Mouse (Mus musculus) adrenal gland, postnatal 10 days (tissue): Measurements from ENCODE around the gene Fbxl12. TPM values are rescaled to one million over a fixed set of nuclear protein-coding genes. Genes with fewer than 3 reads are reported as not detected.
"Not testable (repeated sequence)": the region's sequence is repeated elsewhere in the genome, so short reads cannot be mapped to it uniquely, and the experiment has no call there.

ENCODE experiments used
- DNase-seq: peaks from one replicate; pipeline ENCODE4 v3.0.0; 2021; ENCODE audit warnings: mixed read lengths
- total RNA-seq, 2 experiments: library from RNA; stranded (reverse); gene quantifications; 2 replicates each; pipeline ENCODE4 v1.2.3; 2021

Fbxl12 gene
- total RNA-seq, 2 experiments from 2014 or later = 16.8 to 24.5 TPM

DNA sequence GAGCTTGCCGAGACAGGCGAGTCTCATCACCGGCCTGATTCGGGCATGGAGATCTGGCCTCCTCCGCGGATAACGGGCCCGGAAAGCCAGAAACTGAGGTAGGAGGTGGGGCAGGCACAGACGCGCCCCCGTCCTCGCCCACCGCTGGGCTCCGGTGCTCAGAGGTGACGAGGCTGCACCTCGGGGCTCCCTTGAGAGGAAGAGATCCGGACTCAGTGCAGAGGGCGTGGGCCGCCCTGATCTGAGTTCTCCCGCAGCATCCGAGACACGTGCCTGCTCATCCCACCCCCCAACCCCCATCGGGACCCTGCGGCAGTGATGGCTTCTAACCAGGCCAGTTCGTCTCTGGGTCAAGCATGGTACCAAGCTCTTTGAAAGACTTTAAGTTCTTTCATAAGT is 7.7 kb upstream of the Fbxl12 start:
- no peak for DNase-seq

DNA sequence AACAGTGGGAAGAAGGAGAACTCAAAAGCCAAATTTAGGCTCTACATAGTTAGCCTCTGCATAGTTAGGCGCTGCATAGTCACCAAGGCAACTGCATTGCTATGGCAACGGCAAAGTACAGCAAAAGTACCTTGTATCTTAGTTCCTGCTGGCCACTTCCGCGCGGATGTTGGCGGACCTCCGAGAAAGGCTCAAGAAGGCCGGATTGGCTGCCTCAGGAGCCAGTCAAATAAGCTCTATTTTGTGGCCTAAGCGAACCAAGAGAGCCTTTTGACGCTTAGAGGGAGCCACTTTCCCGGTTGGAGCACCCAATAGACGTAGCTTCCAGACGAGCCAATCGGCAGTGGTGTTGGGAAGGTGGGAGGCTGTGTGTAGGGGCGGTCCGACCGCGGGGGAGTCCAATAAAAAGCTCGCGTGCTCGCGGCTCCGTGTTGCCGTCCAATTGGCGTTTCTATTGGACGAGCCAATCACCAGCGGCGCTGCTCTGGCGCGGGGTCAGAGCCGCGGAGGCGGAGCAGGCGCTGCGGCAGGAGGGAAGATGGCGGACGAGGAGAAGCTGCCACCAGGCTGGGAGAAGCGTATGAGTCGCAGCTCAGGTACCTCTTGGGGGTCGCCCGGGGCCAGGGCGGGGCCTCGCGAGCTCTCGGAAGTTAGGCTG is 7.2 kb upstream of the Fbxl12 start, which contains the start of gene Pin1:
Pin1 (plus strand) TSS at position 494 of the 658 bp plus-strand sequence.
- peak; percentile 98 for DNase-seq

DNA sequence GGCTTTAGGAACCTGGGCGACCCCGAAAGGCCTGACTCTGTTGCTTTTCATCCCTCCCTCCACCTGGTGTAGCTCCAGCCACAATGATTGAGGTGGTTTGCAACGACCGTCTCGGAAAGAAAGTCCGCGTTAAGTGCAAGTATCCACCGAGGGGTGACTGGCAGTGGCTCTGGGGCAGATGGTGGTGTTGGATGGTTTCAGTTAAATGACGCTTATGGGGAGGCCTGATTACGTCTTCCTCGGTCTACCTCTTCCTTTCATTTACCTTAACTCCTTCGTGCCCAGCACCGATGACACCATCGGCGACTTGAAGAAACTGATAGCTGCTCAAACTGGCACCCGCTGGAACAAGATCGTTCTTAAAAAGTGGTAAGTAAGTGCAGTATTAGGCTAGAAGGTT is 554 bp upstream of the Fbxl12 start:
- no peak for DNase-seq

DNA sequence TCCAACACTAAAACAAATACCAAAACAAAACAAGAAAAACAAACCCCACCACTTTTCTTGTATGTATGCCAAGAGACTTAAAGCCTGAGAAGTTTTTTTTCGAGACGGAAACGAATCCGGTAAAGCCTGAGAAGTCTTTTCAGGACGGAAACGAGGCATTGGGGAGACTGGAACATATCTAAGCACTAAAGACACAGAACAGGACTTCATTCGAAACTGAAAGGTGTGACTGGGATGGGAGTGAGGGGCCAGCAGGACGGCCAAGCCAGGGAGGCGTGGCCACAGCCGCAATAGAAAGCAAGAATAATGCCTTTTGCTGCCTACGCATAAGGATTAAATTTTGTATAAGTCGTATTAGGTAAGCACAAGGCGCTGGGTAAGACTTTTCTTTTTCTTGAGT is 786 bp downstream of the Fbxl12 start:
- DNase-seq = no peak

DNA sequence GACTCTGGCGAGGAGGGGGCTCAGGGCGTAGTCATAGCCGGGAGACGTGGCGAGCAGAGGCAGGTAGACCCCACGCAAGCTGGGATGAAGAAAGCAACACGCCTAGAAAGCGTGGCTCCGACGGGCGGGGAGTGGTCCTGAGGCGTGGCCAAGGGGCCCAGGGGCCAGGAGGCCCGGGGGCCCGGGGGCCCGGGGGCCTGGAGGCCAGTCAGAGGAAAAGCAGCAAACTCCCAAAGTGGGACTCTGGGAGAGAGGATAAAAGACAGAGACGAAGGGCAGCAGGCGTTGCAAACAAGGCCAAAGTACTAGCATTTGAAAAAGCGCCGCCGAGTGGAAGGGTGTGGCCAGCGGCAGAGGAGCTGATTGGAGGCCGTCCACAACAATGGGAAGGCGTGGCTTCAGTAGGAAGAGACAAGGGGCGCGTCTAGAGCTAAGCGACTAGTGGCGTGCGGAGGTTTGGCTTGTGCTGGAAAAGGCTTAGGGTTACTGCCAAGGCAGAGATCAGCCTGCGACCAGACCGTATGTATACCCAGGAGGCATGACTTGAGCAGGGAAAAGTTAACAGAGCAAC is 1.6 kb downstream of the Fbxl12 start:
- DNase-seq = peak; percentile 91

DNA sequence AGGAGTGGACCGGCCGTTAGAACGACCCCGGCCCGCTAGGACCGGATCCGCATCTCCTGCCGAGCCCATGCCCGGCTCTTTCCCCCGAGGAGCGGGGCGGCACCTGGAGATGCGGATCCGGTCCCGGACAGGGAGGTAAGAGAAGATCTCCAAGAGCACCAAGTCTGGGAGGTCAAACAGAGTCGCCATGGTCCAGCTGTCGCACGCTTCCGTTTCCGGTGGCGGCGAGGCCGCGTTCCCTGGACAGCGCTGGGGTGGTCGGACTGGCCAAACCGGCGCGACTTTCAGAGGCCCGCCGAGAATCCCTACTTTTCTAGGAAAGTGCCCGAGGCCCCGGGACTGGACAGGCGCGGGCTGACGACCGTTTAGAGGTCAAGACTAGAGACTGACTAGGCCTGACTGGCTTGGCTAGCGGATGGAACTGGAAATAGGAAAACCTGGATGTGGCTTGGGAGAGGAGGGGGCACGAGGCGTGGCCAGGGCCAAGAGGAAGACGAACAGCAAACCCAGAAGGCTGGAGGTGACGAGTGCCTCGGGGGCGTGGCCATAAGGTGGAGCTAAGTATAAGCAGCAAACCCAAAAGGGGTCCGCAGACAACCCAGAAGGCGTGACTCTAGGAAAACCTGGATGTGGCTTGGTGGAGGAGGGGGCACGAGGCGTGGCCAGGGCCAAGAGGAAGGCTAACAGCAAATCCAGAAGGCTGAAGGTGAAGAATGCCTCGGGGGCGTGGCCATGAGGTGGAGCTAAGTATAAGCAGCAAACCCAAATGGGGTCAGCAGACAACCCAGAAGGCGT is 2.3 kb downstream of the Fbxl12 start, which contains the start of gene Ubl5:
Ubl5 (plus strand) TSS at position 778 of the 795 bp plus-strand sequence.
- DNase-seq = peak; percentile 91

DNA sequence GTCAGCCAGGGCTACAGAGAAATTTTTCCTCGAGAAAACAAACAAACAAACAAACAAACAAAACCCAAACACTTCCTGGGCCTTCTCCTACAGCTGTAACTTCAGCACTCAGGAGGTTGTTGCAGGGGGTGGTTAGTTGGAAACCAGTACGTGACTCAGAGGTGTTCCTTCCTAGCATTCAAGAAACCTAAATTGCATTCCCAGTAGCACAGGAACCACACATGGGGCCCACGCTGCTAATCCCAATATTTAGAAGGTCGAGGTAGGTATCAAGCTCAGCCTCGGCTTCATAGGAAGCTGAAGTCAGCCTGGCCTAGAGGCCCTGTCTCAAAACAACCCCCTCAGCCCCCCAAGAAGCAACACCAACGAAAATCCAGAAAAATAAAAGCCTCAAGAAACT is 3.1 kb downstream of the Fbxl12 start:
- no peak for DNase-seq

DNA sequence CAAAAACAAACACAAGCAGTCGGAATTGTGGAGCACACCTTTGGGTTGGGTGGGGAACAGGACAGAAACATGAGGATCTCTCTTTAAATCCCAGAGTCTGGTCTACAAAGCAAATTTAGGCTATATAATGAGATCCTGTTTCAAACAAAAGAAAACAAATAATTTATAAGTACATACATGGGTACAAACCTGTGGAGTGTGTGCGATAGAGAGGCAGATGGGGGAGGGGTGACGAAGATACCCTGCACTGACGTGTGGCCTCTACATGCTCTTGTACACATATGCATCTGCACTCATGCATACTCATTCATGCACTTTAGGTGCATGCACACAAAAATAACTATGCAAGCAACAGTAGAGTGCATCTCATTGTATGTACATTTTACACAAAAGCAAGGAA is 5.1 kb downstream of the Fbxl12 start:
- no peak for DNase-seq

DNA sequence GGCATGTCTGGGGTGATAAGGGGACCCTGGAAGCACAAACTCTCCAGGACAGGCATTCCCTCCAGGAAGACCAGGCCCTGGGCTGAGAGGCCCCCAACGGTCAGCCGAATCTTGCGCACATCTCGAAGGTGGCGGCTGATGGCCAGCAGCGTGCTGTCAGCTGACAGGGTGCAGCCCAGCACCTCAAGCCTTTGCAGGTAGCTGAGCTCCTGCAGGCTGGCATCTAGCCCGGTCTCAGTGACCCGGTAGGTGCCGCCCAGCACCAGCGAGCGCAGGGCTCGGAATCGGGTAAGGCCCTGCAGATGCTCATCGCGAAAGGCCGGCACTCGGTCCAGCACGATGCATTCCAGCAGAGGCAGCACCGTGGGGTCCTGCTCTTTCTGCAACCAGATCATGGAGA is 6.0 kb downstream of the Fbxl12 start:
- no peak for DNase-seq

DNA sequence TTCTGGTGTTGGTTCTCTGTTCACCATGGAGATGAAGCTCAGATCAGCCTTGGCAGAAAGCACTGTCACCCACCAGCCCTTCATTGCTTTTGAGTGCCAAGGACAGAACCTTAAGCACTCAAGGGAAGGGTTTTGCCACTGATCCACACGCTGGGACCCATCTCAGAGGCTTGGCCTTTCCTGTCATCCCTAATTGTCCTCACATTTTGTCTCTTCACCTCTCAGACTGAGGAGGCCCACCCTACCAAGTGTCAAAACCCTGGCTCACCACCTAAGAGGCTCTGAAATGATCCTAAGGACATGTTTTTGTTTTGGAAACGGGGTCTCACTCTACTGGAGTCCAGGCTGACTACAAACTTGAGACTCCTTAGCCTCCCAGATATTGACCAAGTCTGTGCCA is 7.8 kb downstream of the Fbxl12 start:
- no peak for DNase-seq

DNA sequence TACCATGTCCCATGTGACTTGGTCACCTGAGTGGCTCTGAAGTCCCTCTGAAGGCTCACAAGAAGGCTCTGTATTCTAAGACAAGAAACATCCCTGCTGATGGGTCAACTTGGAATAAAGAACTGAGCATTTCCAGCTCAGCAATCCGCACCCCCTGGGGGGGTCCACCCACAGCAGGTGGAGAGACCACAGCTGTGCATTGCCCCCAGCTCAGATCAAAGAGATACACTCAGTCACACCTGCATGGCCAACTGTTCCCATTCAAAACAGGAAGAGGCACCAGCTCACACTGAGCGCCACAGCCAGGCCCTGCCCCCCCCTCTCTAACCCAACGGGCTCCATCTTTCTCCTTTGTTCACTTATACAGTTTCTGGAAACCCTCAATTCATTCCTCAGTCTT is 8.3 kb downstream of the Fbxl12 start:
- DNase-seq = no peak

DNA sequence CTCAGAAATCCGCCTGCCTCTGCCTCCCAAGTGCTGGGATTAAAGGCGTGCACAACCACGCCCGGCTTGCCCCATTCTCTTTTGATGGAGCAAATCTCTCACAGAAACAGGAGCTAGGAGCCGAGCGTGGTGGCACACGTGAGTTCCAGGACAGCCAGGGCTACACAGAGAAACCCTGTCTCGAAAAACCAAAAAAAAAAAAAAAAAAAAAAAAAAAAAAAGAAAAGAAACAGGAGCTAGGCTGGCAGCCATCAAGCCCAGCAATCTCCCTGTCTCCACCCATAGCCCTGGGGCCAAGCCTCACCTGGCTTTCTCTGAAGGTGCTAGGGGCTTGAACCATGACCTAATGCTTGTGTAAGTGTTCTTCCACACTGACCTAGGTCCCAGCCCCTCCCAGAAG is 8.9 kb downstream of the Fbxl12 start:
- DNase-seq = not testable (repeated sequence)

DNA sequence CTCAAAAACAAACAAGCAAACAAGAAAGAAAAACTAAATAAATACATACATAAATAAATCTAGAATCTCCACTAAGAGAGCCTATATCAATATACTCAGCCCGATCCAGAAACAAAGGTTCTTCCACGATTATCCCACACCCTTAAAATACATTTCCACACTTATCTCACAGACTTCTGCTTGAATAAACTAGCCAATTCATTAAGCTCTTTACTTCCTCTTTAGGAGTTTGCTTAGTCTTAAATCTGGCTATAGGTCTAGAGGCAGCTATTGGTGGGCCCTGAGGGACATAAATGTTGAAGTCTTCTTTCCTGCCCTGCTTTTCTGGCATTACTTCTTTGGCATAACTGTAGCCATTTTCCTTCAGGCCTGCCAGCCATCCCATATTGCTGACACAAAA is 13.2 kb downstream of the Fbxl12 start:
- DNase-seq = no peak

DNA sequence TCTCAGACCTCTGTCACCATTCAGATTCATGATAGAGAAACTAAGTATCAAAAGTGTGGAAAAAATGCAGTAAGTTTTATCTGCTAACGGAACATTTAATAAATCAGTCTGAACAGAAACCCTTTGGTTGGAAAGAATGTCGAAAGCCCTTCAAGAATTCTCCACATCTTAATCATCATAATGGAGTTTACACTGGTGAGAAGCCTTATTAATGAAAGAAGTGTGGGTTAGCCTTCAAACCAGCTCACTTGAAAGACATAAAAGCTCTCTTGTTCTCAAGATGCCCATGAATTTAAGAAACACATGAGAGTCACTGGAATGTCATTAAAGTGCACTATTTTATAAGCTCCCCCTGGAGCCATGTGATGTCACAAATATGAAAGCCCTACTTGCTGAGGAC is 27.9 kb downstream of the Fbxl12 start:
- no peak for DNase-seq

DNA sequence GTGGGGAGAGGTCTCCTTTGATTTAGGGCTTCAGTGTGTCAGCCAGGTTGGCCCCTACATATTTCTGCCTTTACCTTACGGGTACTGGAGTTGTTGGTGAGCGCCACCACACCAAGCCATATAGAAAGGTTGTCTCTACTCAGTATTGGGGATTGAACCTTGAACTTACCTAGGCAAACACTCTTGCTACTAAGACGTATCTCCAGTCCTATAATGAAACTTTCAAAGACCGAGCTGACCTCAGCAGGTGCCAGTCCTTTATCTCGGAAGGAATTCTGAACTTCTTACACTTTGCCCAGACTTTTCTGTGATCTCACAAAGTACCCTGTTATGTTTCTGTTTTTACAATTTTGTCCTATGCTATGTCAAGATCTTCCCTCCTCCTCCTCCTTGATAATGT is 32.6 kb downstream of the Fbxl12 start:
- DNase-seq = no peak

DNA sequence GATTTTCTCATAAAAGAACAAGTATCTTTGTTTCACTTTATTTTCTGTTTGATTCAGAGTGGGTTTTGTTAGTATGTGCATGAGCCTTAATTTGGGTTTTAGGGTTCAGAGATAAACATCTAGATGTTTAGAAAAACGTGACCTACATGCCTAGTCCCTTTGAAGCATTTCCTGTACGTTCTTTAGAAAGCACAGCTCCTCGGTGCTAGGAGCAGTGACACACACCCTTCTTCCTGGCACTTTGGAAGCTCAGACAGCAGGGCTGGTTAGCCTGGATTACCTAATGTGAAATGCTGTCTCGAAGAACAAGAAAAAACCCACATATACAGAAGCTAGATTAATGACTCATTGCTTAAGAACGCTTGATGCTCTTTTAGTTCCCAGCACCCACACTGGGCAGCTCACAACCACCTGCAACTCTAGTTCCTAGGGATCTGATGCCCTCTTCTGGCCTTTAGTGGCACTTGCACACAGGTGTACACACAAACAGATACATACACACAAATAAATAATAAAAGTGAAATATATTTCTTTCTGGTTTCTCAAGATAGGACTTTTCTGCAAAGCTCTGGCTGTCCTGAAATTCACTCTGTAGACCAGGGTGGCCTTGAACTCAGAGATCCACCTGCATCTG is 34.6 kb downstream of the Fbxl12 start:
- DNase-seq = no peak

DNA sequence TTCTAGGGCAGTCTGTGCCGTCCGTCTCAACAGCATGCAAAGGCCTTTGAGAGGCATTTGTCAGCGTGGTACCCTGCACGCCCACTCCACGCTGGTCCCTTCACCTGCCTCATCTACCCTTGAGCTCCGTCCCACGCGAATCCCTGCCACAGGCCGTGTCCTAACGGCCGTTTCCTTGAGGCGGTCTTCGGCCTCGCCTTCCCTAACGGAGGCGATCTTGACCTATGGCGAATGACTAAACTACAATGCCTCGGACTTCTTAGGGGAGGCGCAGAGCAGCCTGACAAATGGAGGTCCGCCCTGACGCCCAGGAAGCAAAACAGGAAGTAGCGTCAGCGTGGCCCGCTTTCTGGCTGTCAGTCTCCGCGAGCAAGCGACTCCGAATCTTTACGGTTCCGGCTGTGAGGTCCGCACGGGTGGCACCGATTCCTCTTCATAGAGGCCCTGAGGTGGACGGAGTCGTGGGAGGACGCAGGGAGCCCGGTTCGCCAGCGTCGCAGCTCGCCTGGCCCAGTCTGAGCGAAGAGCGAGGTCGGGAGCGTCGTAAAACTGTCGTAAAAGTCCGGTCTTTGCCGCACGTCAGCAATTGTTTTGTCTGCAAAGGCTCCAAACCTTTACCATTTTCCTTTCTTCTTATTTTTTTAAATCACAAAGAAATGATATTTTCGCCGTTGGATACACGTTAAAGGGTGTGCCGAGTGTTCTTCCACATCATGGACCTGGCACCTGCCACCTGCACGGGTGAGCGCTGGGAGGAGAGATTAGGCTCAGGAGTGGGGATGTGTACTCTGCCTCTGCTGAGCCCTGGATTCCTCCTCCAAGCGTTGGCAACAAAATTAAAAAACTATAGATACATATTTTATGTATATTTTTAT is 37.2 kb downstream of the Fbxl12 start:
- peak; percentile 86 for DNase-seq

DNA sequence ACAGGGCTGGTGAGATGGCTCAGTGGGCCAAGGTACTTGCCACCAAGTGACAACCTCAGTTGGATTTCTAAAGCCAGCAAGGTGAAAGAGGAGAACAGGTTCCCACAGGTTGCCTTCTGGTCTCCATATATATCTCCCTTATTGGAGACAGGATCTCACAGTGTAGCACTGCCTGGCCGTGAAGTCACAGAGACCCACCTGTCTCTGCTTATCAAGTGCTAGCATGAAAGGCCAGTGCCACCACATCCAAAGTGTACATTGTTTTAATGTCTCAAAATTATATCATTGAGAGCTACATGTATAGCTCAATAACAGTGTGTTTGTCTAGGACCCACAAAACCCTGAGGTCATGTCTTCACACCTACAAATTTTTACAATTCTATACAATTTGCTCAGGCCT is 38.3 kb downstream of the Fbxl12 start:
- DNase-seq = no peak

DNA sequence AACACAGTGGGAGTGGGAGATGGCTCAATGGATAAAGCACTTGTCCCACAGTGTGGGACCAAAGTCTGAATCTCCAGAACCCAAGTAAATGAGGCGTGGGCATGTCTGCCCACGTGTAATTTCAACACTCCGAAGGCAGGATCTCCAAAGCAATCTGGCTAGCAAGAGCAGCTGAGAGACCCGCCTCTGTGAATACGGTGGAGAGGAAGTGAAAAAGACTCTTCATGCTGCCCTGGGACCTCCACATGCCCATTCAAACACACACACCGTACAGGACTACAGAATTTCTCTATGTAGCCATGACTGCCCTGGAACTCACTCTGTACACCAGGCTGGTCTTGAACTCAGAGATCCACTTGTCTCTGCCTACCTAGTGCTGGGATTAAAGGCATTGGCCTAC is 43.3 kb downstream of the Fbxl12 start:
- DNase-seq = no peak

DNA sequence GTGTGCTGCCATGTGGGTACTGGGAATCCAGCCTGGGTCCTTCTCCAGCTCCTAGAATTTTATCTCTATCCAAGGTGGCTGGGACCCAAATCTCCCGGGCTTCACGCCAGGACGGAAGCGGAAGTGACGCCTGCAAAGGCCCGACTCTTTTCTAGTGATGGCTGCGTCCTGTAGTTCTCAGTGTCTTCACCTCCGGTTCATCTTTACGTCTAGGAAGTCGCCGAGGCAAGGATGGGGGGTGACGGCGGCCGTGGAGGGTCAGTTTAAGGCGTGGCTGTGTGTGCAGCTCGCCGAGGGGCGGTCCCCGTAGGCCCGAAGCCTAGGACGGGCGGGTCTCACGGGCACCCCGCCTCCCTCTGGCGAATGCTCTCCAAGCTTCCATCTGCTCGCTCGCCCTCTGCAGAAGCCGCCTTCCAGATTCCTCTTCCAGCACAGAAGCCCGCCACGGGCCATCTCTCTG is 63.4 kb downstream of the Fbxl12 start, which contains the start of gene Zfp846:
Zfp846 (plus strand) TSS at position 117 of the 460 bp plus-strand sequence.
- peak; percentile 99 for DNase-seq

DNA sequence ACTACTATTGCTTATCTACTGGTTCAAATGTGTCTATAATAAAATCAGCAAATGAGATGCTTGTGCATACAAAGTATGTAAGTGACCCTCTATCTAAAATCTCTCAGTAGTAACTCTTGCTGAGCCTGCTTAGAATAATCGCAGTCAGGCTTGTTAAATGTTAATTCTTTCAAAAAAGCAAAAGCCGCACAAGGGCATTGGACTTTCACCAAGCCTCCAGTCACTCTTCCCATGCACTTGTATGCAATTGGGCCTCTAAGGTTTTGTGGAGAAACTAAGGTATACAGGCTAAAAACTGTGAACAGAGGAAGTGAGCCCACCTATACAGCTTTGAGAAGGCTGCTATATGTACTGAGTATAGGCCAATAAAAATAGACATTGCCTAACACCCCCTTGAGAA is 68.0 kb downstream of the Fbxl12 start:
- DNase-seq = no peak

DNA sequence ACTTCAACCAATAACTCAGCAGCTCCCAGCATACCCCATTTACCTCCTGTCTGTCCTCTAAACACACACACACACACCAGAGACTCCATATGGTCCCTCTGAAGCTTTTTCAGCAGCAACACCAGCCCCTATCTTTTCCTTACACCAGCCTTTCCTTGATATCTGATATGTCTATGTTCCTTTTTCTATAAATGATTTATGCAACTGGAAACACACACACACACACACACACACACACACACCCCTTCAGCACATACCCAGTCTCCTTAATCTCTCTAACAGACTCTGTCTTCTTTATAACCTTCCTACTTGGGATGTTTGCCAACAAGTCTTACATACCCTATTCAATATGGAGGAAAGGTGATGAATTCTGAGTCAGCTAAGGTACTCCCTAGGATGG is 73.5 kb downstream of the Fbxl12 start:
- no peak for DNase-seq
